ENCODE assay signal across 8 mouse cellular contexts in the genomic region with DNA sequence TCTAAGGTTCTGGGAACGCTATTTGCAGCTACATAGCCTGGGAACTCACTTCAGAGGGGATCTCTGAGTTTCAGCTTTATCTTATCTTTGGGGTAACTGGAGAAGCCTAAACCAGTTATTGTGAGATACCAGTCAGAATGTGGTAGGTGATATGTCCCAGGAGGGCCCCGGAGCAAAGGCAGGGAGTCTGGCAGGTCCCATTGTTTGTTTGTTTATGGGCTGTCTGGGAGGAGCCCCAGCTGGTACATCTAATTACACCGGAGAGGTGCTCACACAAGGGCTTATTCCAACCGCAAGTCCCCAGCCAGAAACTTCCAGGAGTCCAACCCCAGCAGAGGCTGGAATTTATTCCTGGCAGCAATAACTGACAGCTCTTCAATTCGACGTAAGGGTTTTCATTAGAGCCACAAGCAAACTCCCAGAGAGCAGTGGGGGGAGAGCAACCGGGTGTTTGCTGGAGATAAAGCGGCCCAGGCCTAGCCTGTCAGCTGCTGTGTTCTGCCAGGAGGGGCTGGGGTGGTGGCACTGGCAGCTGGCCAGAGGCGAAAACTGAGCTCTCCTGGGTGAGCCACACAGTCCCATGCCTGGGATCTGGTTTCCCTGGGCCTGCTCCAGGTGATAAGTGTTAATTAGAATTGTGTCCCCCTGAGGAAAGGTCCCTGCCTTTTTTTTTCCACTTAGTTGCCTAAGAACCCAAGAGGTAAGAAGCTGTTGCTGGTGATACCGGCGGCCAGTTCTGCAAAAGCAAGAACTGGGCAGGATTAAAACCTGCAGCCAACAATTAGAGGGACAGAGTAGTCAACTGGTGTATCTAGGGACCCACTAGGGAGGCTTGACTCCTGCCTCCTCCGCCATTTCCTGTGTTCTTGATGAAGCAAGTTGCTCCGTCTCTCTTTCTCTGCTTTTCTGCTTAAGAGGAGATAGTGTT.
DNase-seq lines count a peak whose midpoint lies in the region; ATAC-seq and TF ChIP-seq lines count a peak whose summit lies in the region.

No protein-coding gene starts in this region.

- H3K4me3 ChIP-seq in hindbrain, embryonic 11.5 days (ENCODE audit: low read depth, low read length): no peak overlapping the region
- H3K4me3 ChIP-seq in liver, embryonic 16.5 days (ENCODE audit: low read depth, low read length): peak overlapping the region; percentile 42
- H3K4me3 ChIP-seq in neural tube, embryonic 12.5 days: no peak overlapping the region
- H3K4me3 ChIP-seq in thymus, adult 2 months (ENCODE audit: control insufficient read depth, insufficient read depth, low read length): no peak overlapping the region

- peak overlapping the region; percentile 60 for H3K27ac ChIP-seq in hindbrain, embryonic 11.5 days (ENCODE audit: low read depth, low read length)
- peak overlapping the region; percentile 99 for H3K27ac ChIP-seq in liver, embryonic 16.5 days (ENCODE audit: low read length)
- peak overlapping the region; percentile 15; the same call in 1 of the 2 replicates for H3K27ac ChIP-seq in neural tube, embryonic 12.5 days
- H3K27ac ChIP-seq in thymus, adult 2 months (ENCODE audit: control insufficient read depth, insufficient read depth, low read length): no peak overlapping the region

- peak; percentile 23 for DNase-seq in adrenal gland, adult 2 months
- peak; percentile 62 for DNase-seq in c-Kit-positive CD71-negative TER-119-negative erythroid progenitor cells, embryonic 14.5 days (ENCODE audit: low read depth)
- DNase-seq in forelimb bud, embryonic 11.5 days (ENCODE audit: low read depth, low spot score): peak; percentile 67
- peak; percentile 27 for DNase-seq in hindbrain, embryonic 11.5 days (ENCODE audit: low spot score)
- DNase-seq in thymus, adult 2 months: no peak
- no peak for DNase-seq in thymus, postnatal 14 days

- H3K27me3 ChIP-seq in hindbrain, embryonic 11.5 days (ENCODE audit: control insufficient read depth, insufficient read depth, low read length): no peaks in the 10 kb centered on the region
- no peaks in the 10 kb centered on the region for H3K27me3 ChIP-seq in liver, embryonic 16.5 days (ENCODE audit: control insufficient read depth, insufficient read depth, low read depth, low read length)
- no peaks in the 10 kb centered on the region for H3K27me3 ChIP-seq in neural tube, embryonic 12.5 days (replicated peaks)
- H3K27me3 ChIP-seq in thymus, adult 2 months (ENCODE audit: control insufficient read depth, insufficient read depth, low read length): no peaks in the 10 kb centered on the region

- H3K36me3 ChIP-seq in hindbrain, embryonic 11.5 days (ENCODE audit: control insufficient read depth, insufficient read depth, low read length): no peaks in the 10 kb centered on the region
- H3K36me3 ChIP-seq in liver, embryonic 16.5 days (ENCODE audit: control insufficient read depth, insufficient read depth): no peaks in the 10 kb centered on the region
- H3K36me3 ChIP-seq in neural tube, embryonic 12.5 days: no peaks in the 10 kb centered on the region
- no peaks in the 10 kb centered on the region for H3K36me3 ChIP-seq in thymus, adult 2 months (ENCODE audit: control insufficient read depth, insufficient read depth, low read length)

- peaks cover 4% of the 10 kb centered on the region; the same call in 1 of the 2 replicates for H3K4me1 ChIP-seq in hindbrain, embryonic 11.5 days (replicated peaks; ENCODE audit: control insufficient read depth, insufficient read depth, low read length)
- peaks cover 53% of the 10 kb centered on the region for H3K4me1 ChIP-seq in liver, embryonic 16.5 days (ENCODE audit: control insufficient read depth, low read depth, low read length)
- H3K4me1 ChIP-seq in neural tube, embryonic 12.5 days: peaks cover 16% of the 10 kb centered on the region
- H3K4me1 ChIP-seq in thymus, adult 2 months (replicated peaks; ENCODE audit: control insufficient read depth, insufficient read depth, low read length): no peaks in the 10 kb centered on the region

- no peak overlapping the region for H3K9ac ChIP-seq in hindbrain, embryonic 11.5 days (ENCODE audit: low read depth, low read length)
- H3K9ac ChIP-seq in liver, embryonic 16.5 days (ENCODE audit: low read depth, low read length): peak overlapping the region; percentile 67
- H3K9ac ChIP-seq in neural tube, embryonic 12.5 days: no peak overlapping the region

- no peak for TF ChIP-seq CTCF in thymus, adult 2 months (IDR thresholded peaks at IDR 0.05; ENCODE audit: borderline replicate concordance, control insufficient read depth, extremely low read depth, insufficient read depth, low read length, poor library complexity)

- no peaks in the 10 kb centered on the region for H3K9me3 ChIP-seq in hindbrain, embryonic 11.5 days (ENCODE audit: control insufficient read depth, low read length)
- H3K9me3 ChIP-seq in liver, embryonic 16.5 days (replicated peaks; ENCODE audit: control insufficient read depth, low read length): no peaks in the 10 kb centered on the region
- H3K9me3 ChIP-seq in neural tube, embryonic 12.5 days: no peaks in the 10 kb centered on the region

- peak; percentile 69; the same call in 1 of the 2 replicates for ATAC-seq in hindbrain, embryonic 11.5 days (ENCODE audit: low FRiP score)
- ATAC-seq in liver, embryonic 16.5 days (ENCODE audit: low read depth): peak; percentile 96
- peak; percentile 87 for ATAC-seq in neural tube, embryonic 12.5 days (ENCODE audit: low FRiP score, low read depth)

- WGBS in hindbrain, embryonic 11.5 days: 39% methylated on average over 13 of the region's 13 CpGs
- 10% methylated on average over 13 of the region's 13 CpGs for whole genome bisulfite sequencing in liver, embryonic 16.5 days (ENCODE audit: insufficient replicate concordance)
- 35% methylated on average over 13 of the region's 13 CpGs for WGBS in neural tube, embryonic 12.5 days
- WGBS in thymus, adult 2 months: 78% methylated on average over 13 of the region's 13 CpGs

- H3K4me2 ChIP-seq in hindbrain, embryonic 11.5 days (replicated peaks; ENCODE audit: low read depth, low read length): no peak overlapping the region
- H3K4me2 ChIP-seq in liver, embryonic 16.5 days (ENCODE audit: low read depth, low read length): peak overlapping the region; percentile 75
- 0 out of 2 replicates have a peak overlapping the region, but pooled peaks have one; percentile 3 for H3K4me2 ChIP-seq in neural tube, embryonic 12.5 days (replicated peaks)

- no peak for TF ChIP-seq POLR2A in thymus, adult 2 months (IDR thresholded peaks at IDR 0.05; ENCODE audit: control insufficient read depth, extremely low read depth, insufficient read depth, low read length, poor library complexity)

Comparison
In these comparisons a context has a peak if more than half of its experiments do, and no peak if none do; other contexts are left out.
1. DNase-seq: peak in adrenal gland, adult 2 months (single experiment), c-Kit-positive CD71-negative TER-119-negative erythroid progenitor cells, embryonic 14.5 days (single experiment), forelimb bud, embryonic 11.5 days (single experiment) and hindbrain, embryonic 11.5 days (single experiment); none in thymus, adult 2 months (single experiment) and thymus, postnatal 14 days (single experiment).
2. Peak in every context shown above with its lines, with median percentiles within 50 percentile points of each other: ATAC-seq.